20 mouse cellular contexts compared by ENCODE assay signal in genomic region chr13:57782975-57783374, GRCm38 (mm10).
DNase-seq lines count a peak whose midpoint lies in the region; ATAC-seq lines count a peak whose summit lies in the region.
"Had no signal": no experiment of that assay in that cellular context is flagged by ENCODE, and none has a peak within 500 bp of the region (broad histone marks: within the 10 kb centered on the region; RNA-seq: fewer than 3 reads in every experiment).

No protein-coding gene starts in this region.

- no peak overlapping the region for H3K4me3 ChIP-seq in embryonic facial prominence, embryonic 14.5 days (ENCODE audit: low read depth, low read length)
- H3K4me3 ChIP-seq: heart, embryonic 10.5 days; intestine, embryonic 15.5 days; liver, embryonic 15.5 days; neural tube, embryonic 12.5 days had no signal

- H3K9ac ChIP-seq in embryonic facial prominence, embryonic 14.5 days (ENCODE audit: low read depth, low read length) = no peak overlapping the region
- H3K9ac ChIP-seq: hindbrain, embryonic 14.5 days; intestine, embryonic 15.5 days; liver, embryonic 15.5 days; neural tube, embryonic 12.5 days had no signal

- WGBS in embryonic facial prominence, embryonic 14.5 days = 67% methylated on average over 12 of the region's 12 CpGs

- H3K9me3 ChIP-seq in embryonic facial prominence, embryonic 14.5 days (ENCODE audit: control insufficient read depth, low read length) = 0 out of 2 replicates have a peak, but pooled peaks cover 4% of the 10 kb centered on the region
- H3K9me3 ChIP-seq: intestine, embryonic 15.5 days had no signal

- no peak overlapping the region for H3K4me2 ChIP-seq in embryonic facial prominence, embryonic 14.5 days (ENCODE audit: low read depth, low read length)
- H3K4me2 ChIP-seq: hindbrain, embryonic 14.5 days; intestine, embryonic 15.5 days; liver, embryonic 15.5 days; neural tube, embryonic 12.5 days had no signal

- no peaks in the 10 kb centered on the region for H3K27me3 ChIP-seq in embryonic facial prominence, embryonic 14.5 days (replicated peaks; ENCODE audit: control insufficient read depth, insufficient read depth, low read length)
- H3K27me3 ChIP-seq: intestine, embryonic 15.5 days; liver, embryonic 15.5 days; megakaryocyte, embryonic 14.5 days; neural tube, embryonic 12.5 days had no signal

- H3K27ac ChIP-seq in embryonic facial prominence, embryonic 14.5 days (replicated peaks; ENCODE audit: low read depth, low read length) = no peak overlapping the region
- H3K27ac ChIP-seq: heart, embryonic 10.5 days; hindbrain, embryonic 14.5 days; intestine, embryonic 15.5 days; liver, embryonic 15.5 days; neural tube, embryonic 12.5 days had no signal

- peak; percentile 14 for DNase-seq in layer of hippocampus, adult 11-12 months (ENCODE audit: low spot score)
- DNase-seq in layer of hippocampus, adult 8-10 months (ENCODE audit: low spot score in 2 of 2) = no peak
- DNase-seq in embryonic facial prominence, embryonic 14.5 days (ENCODE audit: low spot score) = peak; percentile 35
- DNase-seq in frontal cortex, postnatal 10 days (ENCODE audit: low spot score in 2 of 2) = peak; percentile 22 to 31
- DNase-seq in right cerebral cortex, postnatal 14 days = peak; percentile 54
- DNase-seq in embryo, embryonic 10 days (ENCODE audit: low spot score) = no peak
- no peak for DNase-seq in spleen, postnatal 10 days (ENCODE audit: low spot score in 2 of 2)
- DNase-seq: adrenal gland, postnatal 25 days; gastrocnemius, postnatal 10 days; heart, postnatal 10 days; kidney, postnatal 25 days; lung, postnatal 14 days had no signal

- no peaks in the 10 kb centered on the region for H3K36me3 ChIP-seq in embryonic facial prominence, embryonic 14.5 days (ENCODE audit: control insufficient read depth, insufficient read depth, low read length)
- H3K36me3 ChIP-seq: heart, embryonic 10.5 days; intestine, embryonic 15.5 days; liver, embryonic 15.5 days; neural tube, embryonic 12.5 days had no signal

- peak; percentile 34; the same call in 1 of the 2 replicates for ATAC-seq in embryonic facial prominence, embryonic 14.5 days (ENCODE audit: low read depth)
- ATAC-seq: activated CD4-positive, CD25-positive, alpha-beta regulatory T cell, adult 4 months; forebrain, embryonic 16.5 days; intestine, embryonic 15.5 days had no signal

- H3K4me1 ChIP-seq in embryonic facial prominence, embryonic 14.5 days (ENCODE audit: control insufficient read depth, insufficient read depth, low read length) = no peaks in the 10 kb centered on the region
- H3K4me1 ChIP-seq: heart, embryonic 10.5 days; intestine, embryonic 15.5 days; liver, embryonic 15.5 days; megakaryocyte, embryonic 14.5 days; neural tube, embryonic 12.5 days had no signal

Comparison
In these comparisons a context has a peak if more than half of its experiments do, and no peak if none do; other contexts are left out.
1. DNase-seq: peak in layer of hippocampus, adult 11-12 months (single experiment), embryonic facial prominence, embryonic 14.5 days (single experiment), frontal cortex, postnatal 10 days (2 of 2) and right cerebral cortex, postnatal 14 days (single experiment); none in layer of hippocampus, adult 8-10 months (0 of 2), embryo, embryonic 10 days (single experiment) and spleen, postnatal 10 days (0 of 2).